Mouse (Mus musculus) embryonic facial prominence, embryonic 13.5 days (tissue): ENCODE data around the gene Maml2. TPM values are rescaled to one million over a fixed set of nuclear protein-coding genes. Genes with fewer than 3 reads are reported as not detected.

Experiments
- ATAC-seq: fragments of 200-750 bp; cut with Nextera tagmentation; 2 replicates; pipeline ENCODE4 v1.8.0; 2017; ENCODE audit warnings: low read depth; ENCODE audit not compliant: insufficient number of reproducible peaks, insufficient read depth, low FRiP score, low TSS enrichment
- H3K27ac ChIP-seq: fragments of 300-500 bp; sonication (generic); 2 replicates; pipeline ENCODE4 v1.5.1; 2015; ENCODE audit warnings: moderate library complexity, mild to moderate bottlenecking, inconsistent platforms
- H3K27me3 ChIP-seq: fragments of 300-500 bp; sonication (generic); 2 replicates; pipeline ENCODE4 v1.6.1; 2015; ENCODE audit warnings: mild to moderate bottlenecking, inconsistent platforms
- H3K36me3 ChIP-seq: fragments of 300-500 bp; sonication (generic); 2 replicates; pipeline ENCODE4 v1.6.1; 2015; ENCODE audit warnings: mild to moderate bottlenecking, inconsistent platforms
- H3K4me1 ChIP-seq: fragments of 300-500 bp; sonication (generic); 2 replicates; pipeline ENCODE4 v1.6.1; 2015; ENCODE audit warnings: inconsistent platforms
- H3K4me2 ChIP-seq: fragments of 300-500 bp; sonication (generic); 2 replicates; pipeline ENCODE4 v1.6.1; 2015; ENCODE audit warnings: moderate library complexity, mild to moderate bottlenecking, inconsistent platforms
- H3K4me3 ChIP-seq: fragments of 300-500 bp; sonication (generic); 2 replicates; pipeline ENCODE4 v1.5.1; 2015; ENCODE audit warnings: mild to moderate bottlenecking, inconsistent platforms
- H3K9ac ChIP-seq: fragments of 300-500 bp; sonication (generic); 2 replicates; pipeline ENCODE4 v1.6.1; 2015; ENCODE audit warnings: mild to moderate bottlenecking, inconsistent platforms
- H3K9me3 ChIP-seq: fragments of 300-500 bp; sonication (generic); 2 replicates; pipeline ENCODE4 v1.6.1; 2016; ENCODE audit warnings: inconsistent platforms
- WGBS: fragments of 180-500 bp; shearing (Covaris S2); methylation state at CpG from one replicate; pipeline ENCODE4 v1.1.7; 2015; ENCODE audit warnings: mixed read lengths; 5-methylcytosine and 5-hydroxymethylcytosine counted together
- polyA plus RNA-seq: library from polyadenylated mRNA; unstranded; fragments of >200 nt; fragmentation: Nextera tagmentation; extraction: Ambion mirVana; gene quantifications from 2 replicates; pipeline ENCODE4 v1.2.1, GENCODE M21; 2015

The Maml2 gene
- polyA plus RNA-seq, 1 experiment from 2014 or later = 13.0 TPM

DNA sequence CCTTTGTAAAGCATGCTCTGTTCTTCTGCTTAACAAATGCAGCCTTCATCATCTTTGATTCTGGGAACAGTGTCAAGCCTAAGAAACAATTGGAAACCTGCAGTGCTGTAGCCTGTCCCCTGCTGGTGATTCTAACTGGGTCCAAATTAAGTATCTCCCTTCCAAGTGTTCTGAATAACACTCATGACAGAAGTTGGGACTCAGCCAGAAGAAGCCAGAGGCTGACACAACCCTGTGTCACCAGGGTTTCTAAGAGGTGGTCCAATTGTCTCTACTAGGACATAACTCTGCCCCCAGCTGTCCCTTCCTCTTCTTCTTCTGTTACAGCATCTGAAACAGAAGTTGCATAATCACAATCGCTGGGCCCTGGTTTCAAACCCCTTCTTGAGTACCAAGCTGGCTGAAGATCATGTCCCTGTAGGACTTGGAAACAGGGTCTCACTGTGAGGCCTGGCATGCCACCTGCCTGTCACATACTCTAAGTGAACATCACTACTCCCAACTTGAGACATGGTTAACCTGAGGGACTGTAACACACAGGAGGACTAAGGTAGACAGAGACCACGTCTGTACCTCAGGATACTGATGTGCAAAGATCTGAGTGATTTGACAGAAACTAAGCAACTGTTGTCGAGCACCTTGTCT lies 373.5 kb downstream of the Maml2 start:
- no peaks in the 10 kb centered on the region for H3K36me3 ChIP-seq
- no peak overlapping the region for H3K4me3 ChIP-seq
- no peak for ATAC-seq
- H3K27me3 ChIP-seq = no peaks in the 10 kb centered on the region
- H3K9me3 ChIP-seq = no peaks in the 10 kb centered on the region
- WGBS = 80% methylated on average over 3 of the region's 3 CpGs
- no peak overlapping the region for H3K9ac ChIP-seq
- H3K4me2 ChIP-seq = no peak overlapping the region
- 0 out of 2 replicates have a peak, but pooled peaks cover 3% of the 10 kb centered on the region for H3K4me1 ChIP-seq
- H3K27ac ChIP-seq = no peak overlapping the region

DNA sequence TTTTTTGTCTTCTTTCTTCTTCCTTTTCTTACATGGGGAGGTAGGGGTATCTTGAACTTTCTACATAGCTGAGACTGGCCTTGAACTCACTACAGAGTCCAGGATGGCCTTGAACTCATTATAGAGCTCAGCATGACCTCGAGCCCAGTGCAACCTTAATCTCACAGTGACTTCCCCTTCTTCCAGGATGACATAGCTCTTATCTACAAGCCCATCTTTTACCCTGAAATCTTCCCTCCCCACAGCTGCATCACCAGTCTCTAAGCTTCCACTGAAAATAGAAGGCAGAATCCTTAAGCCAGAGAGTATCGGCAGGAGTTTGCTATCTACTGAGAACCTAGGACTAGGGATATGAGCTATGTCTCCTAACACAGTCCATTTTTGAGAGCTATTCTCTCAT lies 375.5 kb downstream of the Maml2 start:
- Histone ChIP-seq H3K4me3 (no peak overlapping the region), H3K9me3 (no peaks in the 10 kb centered on the region), H3K9ac (no peak overlapping the region), H3K4me2 (no peak overlapping the region), H3K27me3 (no peaks in the 10 kb centered on the region), H3K4me1 (0 out of 2 replicates have a peak, but pooled peaks cover 3% of the 10 kb centered on the region), H3K36me3 (no peaks in the 10 kb centered on the region), H3K27ac (no peak overlapping the region)
- no peak for ATAC-seq
- WGBS = 74% methylated on average over 2 of the region's 2 CpGs

DNA sequence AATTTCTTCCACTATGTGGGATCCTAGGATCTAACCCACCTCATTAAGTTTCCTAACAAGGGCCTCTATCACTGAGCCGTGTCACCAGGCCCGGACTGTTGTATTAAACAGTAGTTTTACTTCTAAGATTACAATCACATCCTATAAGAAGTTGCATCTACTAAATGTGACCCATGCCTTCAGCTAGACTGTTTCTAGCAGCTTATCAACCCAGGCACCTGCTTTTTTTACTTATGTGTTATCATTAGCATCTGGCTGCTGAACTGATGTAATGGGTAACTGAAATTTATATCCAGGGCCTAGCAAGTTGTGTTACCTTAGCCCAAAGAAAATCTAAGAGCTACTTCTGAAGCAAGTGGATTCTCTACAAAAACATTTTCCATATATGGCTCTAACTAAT lies 380.3 kb downstream of the Maml2 start:
- 83% methylated on average over 2 of the region's 2 CpGs for WGBS
- Histone ChIP-seq H3K36me3 (no peaks in the 10 kb centered on the region), H3K27me3 (no peaks in the 10 kb centered on the region), H3K9me3 (no peaks in the 10 kb centered on the region), H3K27ac (no peak overlapping the region), H3K4me2 (no peak overlapping the region), H3K4me3 (no peak overlapping the region), H3K4me1 (0 out of 2 replicates have a peak, but pooled peaks cover 14% of the 10 kb centered on the region), H3K9ac (no peak overlapping the region)
- ATAC-seq = no peak

GRCm38 (mm10) chr9:13679696-13680095 lies 381.9 kb downstream of the Maml2 start:
- H3K36me3 ChIP-seq = no peaks in the 10 kb centered on the region
- no peak overlapping the region for H3K4me2 ChIP-seq
- 0 out of 2 replicates have a peak, but pooled peaks cover 11% of the 10 kb centered on the region for H3K4me1 ChIP-seq
- WGBS = 88% methylated on average over 2 of the region's 2 CpGs
- ATAC-seq = no peak
- no peak overlapping the region for H3K4me3 ChIP-seq
- no peaks in the 10 kb centered on the region for H3K27me3 ChIP-seq
- H3K9me3 ChIP-seq = no peaks in the 10 kb centered on the region
- H3K27ac ChIP-seq = no peak overlapping the region
- no peak overlapping the region for H3K9ac ChIP-seq

GRCm38 (mm10) chr9:13681147-13681546 lies 383.4 kb downstream of the Maml2 start:
- H3K4me3 ChIP-seq = no peak overlapping the region
- no peak overlapping the region for H3K27ac ChIP-seq
- H3K27me3 ChIP-seq = no peaks in the 10 kb centered on the region
- WGBS = 56% methylated on average over 8 of the region's 8 CpGs
- H3K4me2 ChIP-seq = peak overlapping the region; percentile 45
- ATAC-seq = no peak
- 0 out of 2 replicates have a peak, but pooled peaks cover 11% of the 10 kb centered on the region for H3K4me1 ChIP-seq
- H3K36me3 ChIP-seq = no peaks in the 10 kb centered on the region
- H3K9me3 ChIP-seq = no peaks in the 10 kb centered on the region
- H3K9ac ChIP-seq = no peak overlapping the region; the same call in 1 of the 2 replicates

DNA sequence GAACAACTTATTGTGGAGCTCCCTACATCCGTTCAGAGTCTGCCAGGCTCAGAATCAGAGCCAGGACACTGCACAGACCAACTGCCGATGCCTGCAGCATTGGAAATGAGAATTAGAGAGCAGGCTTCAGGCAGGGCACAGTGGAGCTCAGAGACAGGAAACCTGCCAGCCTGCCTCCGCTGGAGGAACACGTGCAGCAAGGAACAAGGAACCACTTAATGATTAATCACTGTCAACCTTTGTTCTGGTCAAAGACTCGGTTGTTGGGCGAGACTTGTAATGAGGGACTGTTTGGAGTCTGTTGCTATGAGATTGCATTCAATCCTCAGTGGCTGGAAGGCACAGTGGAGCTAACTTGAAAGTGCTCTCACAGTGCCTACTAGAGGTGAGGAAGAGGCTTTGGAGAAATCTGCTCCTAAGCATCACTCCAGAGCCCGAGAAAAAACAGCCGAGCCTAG lies 383.9 kb downstream of the Maml2 start:
- peak overlapping the region; percentile 45 for H3K4me2 ChIP-seq
- H3K36me3 ChIP-seq = no peaks in the 10 kb centered on the region
- 8% methylated on average over 8 of the region's 8 CpGs for WGBS
- no peak for ATAC-seq
- H3K27ac ChIP-seq = peak overlapping the region; percentile 19; the same call in 1 of the 2 replicates
- H3K9me3 ChIP-seq = no peaks in the 10 kb centered on the region
- H3K9ac ChIP-seq = peak overlapping the region; percentile 51; the same call in 1 of the 2 replicates
- H3K4me1 ChIP-seq = 0 out of 2 replicates have a peak, but pooled peaks cover 11% of the 10 kb centered on the region
- no peaks in the 10 kb centered on the region for H3K27me3 ChIP-seq
- peak overlapping the region; percentile 20; the same call in 1 of the 2 replicates for H3K4me3 ChIP-seq

DNA sequence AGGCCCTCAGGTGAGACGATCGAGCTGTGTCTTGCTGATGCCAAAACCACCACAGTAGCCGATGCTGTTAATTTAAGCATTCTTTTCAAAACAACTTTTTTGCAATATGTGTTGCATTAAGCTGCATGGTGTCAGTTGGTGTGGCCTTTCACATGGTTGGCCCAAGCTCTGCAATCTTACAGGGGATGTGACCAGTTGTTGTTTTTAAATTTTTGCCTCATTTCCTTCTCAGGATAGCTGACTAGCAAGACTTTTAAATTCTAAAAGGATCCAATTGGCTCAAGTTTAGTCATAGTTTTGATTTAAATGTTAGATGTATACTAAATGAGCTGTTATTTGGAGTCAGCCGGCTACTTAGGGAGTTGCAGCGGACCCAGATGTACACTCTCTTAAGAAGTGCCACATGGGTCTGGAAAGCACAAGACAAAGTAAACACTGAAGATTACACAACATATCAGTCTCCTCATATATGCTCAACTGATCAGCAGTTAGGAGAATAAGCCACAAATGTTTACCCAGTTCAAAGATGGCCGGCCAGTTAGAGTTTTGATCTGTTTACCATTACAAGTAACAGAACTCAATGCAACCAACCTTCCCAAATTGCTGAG lies 386.7 kb downstream of the Maml2 start:
- H3K36me3 ChIP-seq = no peaks in the 10 kb centered on the region
- 0 out of 2 replicates have a peak, but pooled peaks cover 11% of the 10 kb centered on the region for H3K4me1 ChIP-seq
- no peak for ATAC-seq
- no peaks in the 10 kb centered on the region for H3K9me3 ChIP-seq
- no peak overlapping the region for H3K4me2 ChIP-seq
- no peak overlapping the region for H3K27ac ChIP-seq
- H3K27me3 ChIP-seq = no peaks in the 10 kb centered on the region
- no peak overlapping the region for H3K4me3 ChIP-seq
- no peak overlapping the region for H3K9ac ChIP-seq
- WGBS = 78% methylated on average over 6 of the region's 6 CpGs

- Histone ChIP-seq H3K4me1 (peaks cover 5% of the 10 kb centered on the region), H3K4me2 (no peak overlapping the region), H3K27ac (no peak overlapping the region), H3K9me3 (no peaks in the 10 kb centered on the region), H3K36me3 (no peaks in the 10 kb centered on the region), H3K9ac (no peak overlapping the region), H3K27me3 (no peaks in the 10 kb centered on the region), H3K4me3 (no peak overlapping the region)
- 89% methylated on average over 19 of the region's 19 CpGs for WGBS
- ATAC-seq = no peak
Observed at GRCm38 (mm10) chr9:13686977-13687659, 389.4 kb downstream of the Maml2 start.

DNA sequence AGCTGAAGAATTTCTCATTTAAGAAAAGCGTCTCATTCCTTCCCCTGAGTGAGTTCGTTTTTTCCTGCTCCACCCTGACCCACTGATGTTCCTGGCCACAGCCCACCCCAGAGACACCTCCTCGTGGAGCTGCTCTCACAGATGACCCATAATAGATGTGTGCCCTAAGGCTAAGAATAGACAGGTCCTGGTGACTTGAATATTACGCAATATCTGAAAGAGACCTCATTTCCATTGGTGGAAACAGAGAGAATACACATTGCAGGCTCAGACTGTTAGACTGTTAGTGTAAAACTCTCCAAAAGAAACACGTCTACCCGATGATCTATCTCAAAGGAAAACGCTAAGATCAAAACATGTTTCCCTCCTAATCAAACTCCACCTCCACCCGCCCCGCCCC lies 391.2 kb downstream of the Maml2 start:
- WGBS = 66% methylated on average over 9 of the region's 9 CpGs
- no peak overlapping the region for H3K4me2 ChIP-seq

DNA sequence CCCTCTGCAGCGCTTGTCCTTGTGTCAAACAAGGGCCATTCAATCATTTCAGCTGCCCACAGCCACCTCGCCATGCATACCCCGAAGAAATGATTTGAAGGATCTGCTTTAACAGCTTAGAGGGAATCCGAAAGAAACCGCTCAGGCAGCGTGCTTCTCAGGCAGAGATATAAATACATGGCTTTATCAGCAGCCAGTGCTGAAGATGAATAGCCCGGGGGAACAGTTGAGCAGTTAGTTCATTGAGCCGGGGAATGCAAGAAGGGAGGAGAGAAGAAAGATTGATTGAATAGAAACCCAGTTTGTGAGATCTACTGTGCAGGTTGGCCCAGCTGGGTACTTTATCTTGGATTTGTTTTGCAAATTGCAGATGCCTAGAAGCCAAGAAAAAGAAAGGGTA lies 392.6 kb downstream of the Maml2 start:
- H3K36me3 ChIP-seq = no peaks in the 10 kb centered on the region
- peak overlapping the region; percentile 32; the same call in 1 of the 2 replicates for H3K9ac ChIP-seq
- H3K4me1 ChIP-seq = peaks cover 5% of the 10 kb centered on the region
- ATAC-seq = no peak
- WGBS = 18% methylated on average over 8 of the region's 8 CpGs
- H3K27me3 ChIP-seq = no peaks in the 10 kb centered on the region
- H3K27ac ChIP-seq = no peak overlapping the region
- no peak overlapping the region for H3K4me2 ChIP-seq
- H3K4me3 ChIP-seq = no peak overlapping the region
- no peaks in the 10 kb centered on the region for H3K9me3 ChIP-seq

More for the DNA sequence above, 391.2 kb downstream of the Maml2 start:
- Histone ChIP-seq H3K27me3 (no peaks in the 10 kb centered on the region), H3K9ac (no peak overlapping the region), H3K36me3 (no peaks in the 10 kb centered on the region), H3K4me3 (no peak overlapping the region), H3K27ac (peak overlapping the region; percentile 16; the same call in 1 of the 2 replicates), H3K9me3 (no peaks in the 10 kb centered on the region), H3K4me1 (peaks cover 5% of the 10 kb centered on the region)
- no peak for ATAC-seq

DNA sequence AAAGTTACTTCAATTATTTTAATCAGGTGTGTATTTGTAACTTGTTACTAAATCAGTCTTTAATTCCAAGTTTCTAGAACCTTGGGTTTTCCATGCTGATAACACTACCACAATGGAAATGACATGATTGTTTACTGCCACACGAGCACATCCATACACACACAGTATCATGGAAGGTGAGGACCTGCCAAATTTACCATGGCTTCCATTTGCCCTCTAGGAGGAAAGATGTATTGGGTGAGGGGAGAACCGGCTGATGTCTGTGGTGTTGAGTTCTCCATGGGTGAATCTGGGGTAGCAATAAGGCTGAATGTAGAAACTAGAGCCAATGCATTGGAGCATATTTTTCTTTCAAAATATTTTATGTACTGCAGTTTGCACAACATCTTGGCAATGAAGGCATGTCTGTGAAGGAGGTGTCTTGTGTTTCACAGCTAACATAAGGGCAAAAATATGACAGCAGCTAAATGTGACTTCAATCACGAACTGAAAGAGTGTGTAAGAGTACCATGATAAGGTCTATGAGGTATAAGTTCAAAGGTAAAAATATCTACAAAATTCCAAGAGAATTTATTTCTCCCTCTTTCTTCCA lies 396.0 kb downstream of the Maml2 start:
- no peak overlapping the region for H3K4me3 ChIP-seq
- H3K27ac ChIP-seq = no peak overlapping the region
- H3K9me3 ChIP-seq = no peaks in the 10 kb centered on the region
- H3K27me3 ChIP-seq = no peaks in the 10 kb centered on the region
- peaks cover 12% of the 10 kb centered on the region for H3K4me1 ChIP-seq
- H3K4me2 ChIP-seq = no peak overlapping the region
- H3K9ac ChIP-seq = no peak overlapping the region
- WGBS = 86% methylated on average over 3 of the region's 3 CpGs
- ATAC-seq = no peak
- H3K36me3 ChIP-seq = no peaks in the 10 kb centered on the region
